Mouse (Mus musculus) gastrocnemius, adult 8-10 months (tissue): ENCODE results near the gene Vmn1r217. TPM values are rescaled to one million over a fixed set of nuclear protein-coding genes. Genes with fewer than 3 reads are reported as not detected.
"Not testable (repeated sequence)": the region's sequence is repeated elsewhere in the genome, so short reads cannot be mapped to it uniquely, and the experiment has no call there.

ENCODE experiments used
- DNase-seq, 2 experiments: peaks; one replicate each; pipeline ENCODE4 v3.0.0; 2022; ENCODE audit warnings: low spot score in 2 of 2
- total RNA-seq, 4 experiments: library from RNA; stranded (reverse); gene quantifications; 2 replicates each; pipeline ENCODE4 v1.2.4; 2022

Gene Vmn1r217
- not detected for total RNA-seq

DNA sequence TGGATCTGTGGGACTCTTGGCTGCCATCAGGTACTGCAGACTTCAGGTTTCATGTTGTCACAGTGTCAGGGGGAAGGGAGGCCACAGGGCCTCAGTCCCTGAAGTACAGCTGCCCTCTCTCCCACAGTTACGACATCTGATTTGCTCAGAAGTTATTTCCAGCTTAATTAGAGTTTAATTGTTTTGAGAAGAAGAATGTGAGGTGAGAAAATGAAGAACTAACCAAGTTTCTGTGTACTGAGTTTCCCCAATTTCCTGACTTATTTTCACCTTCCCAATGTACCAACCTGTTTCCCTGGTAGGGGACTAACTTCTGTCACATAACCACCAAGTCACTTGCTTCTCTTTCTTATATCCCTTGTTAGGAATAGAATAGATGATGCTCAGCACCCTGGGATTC is at the start of gene Vmn1r217:
Gene Vmn1r217 (minus strand): TSS at position 101 of the 400 bp plus-strand sequence.
- not testable (repeated sequence) for DNase-seq

GRCm38 (mm10) chr13:23166471-23166870 is 48.4 kb upstream of the Vmn1r217 start:
- not testable (repeated sequence) for DNase-seq

DNA sequence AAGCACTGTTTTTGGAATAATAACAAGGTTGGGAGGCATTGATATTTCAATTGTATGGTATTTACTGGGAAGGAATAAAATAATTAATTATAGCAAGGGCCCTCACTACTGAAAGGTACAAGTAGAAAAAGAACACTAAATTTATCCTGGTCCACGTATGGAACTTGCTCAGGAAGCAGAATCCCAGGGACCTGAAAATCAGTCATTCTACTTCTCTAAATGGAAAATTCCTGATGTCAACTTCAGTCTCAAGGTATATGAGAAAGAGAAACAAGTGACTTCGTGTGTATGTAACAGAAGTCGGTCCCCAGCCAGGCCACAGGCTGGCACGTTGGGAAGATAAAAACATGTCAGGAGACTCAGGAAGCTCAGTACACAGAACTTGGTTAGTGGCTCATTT is 41.0 kb upstream of the Vmn1r217 start, which contains the start of gene Vmn1r219:
Gene Vmn1r219 (plus strand): TSS at position 301 of the 400 bp plus-strand sequence.
- no peak for DNase-seq

- no peak for DNase-seq
These were observed 39.8 kb upstream of the Vmn1r217 start for GRCm38 (mm10) chr13:23157848-23158247.

DNA sequence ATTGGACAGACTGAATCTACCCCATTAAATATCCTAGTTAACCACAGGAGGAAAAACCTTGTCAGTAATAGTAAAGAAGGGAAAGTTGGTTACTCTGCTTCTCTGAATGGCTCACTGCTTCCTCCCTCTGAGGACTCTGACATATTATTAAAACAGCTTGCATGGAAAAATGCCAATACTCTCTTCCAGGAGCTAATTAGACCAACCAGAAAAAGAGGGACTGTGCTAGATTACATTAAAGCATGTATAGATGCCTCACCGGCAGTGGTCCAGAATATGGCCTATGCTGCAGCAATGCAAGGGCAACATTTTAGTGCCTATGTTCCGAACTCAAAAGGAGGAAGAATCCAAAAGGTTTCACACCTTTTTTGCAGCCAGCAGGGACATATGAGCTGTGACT is 20.9 kb upstream of the Vmn1r217 start:
- DNase-seq, result no peak

GRCm38 (mm10) chr13:23133501-23133900 is 15.5 kb upstream of the Vmn1r217 start:
- DNase-seq, result no peak

DNA sequence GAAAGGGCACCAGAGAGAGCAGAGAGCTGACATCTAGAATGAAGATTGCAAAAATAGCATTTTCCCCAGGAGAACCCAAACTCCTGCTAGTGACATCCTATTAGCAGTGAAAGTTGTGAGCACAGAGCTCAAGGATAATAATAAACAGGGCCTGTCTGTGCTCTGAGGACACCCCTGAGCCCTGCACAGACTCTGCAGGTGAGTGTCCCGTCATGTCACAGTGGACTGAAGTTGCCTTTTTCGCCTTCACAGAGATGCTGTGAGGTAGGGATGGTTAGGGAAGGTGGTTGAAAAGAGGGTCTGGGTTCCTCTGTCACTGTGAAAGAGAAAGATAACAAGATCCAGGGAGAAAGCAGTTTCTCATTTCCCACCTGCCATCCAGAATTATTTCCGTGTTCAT is 15.1 kb upstream of the Vmn1r217 start, which contains the start of gene Vmn1r218:
Gene Vmn1r218 (plus strand): TSS at position 57 of the 400 bp plus-strand sequence.
- DNase-seq, result no peak

GRCm38 (mm10) chr13:23120611-23121010 is 2.6 kb upstream of the Vmn1r217 start:
- DNase-seq, result no peak

DNA sequence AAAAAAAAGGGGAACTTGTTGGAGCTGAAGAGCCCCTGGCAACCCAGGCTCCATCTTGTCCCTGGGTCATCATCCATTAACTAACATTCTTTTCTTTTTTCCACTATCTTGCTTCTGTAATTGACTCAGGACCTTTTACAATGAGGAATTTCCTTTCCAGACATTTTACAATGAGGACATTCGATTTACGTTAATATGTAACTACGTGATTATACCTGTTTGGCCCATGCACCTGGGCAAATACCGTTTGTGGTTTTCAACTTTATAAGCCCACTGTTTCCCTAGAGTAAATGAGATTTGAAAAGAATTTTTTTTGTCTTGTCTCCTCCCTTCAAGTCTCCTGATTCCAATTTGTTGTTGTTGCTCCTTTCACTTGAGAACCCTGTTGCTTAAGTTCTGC is 23.6 kb downstream of the Vmn1r217 start:
- no peak for DNase-seq

GRCm38 (mm10) chr13:23069312-23069711 is 48.7 kb downstream of the Vmn1r217 start:
- no peak for DNase-seq

DNA sequence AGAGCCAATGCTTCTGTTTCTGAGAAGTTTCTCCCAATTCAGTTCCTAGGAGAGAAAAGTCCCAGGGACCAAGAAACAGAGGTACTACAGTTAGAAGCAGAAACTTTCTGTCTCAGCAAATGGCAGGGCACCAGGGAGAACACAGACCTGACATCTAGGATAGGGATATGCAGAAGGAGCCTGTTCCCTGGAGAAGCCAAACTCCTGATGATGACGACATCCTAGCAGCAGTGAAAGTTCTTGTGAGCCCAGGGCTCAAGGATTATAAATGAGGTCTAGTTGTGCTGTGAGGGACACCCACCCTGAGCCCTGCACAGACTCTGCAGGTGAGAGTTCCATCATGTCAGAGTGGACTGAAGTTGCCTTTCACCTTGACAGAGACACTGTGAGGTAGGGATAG is 50.3 kb downstream of the Vmn1r217 start, which contains the start of gene Vmn1r215:
Gene Vmn1r215 (plus strand): TSS at position 301 of the 400 bp plus-strand sequence.
- no peak for DNase-seq

GRCm38 (mm10) chr13:23057778-23058177 is 60.2 kb downstream of the Vmn1r217 start:
- no peak for DNase-seq

Other genes starting within 250 kb of the Vmn1r217 start
- not detected for gene Vmn1r212, start 234.0 kb downstream of the Vmn1r217 start, total RNA-seq
- gene Vmn1r213, start 110.6 kb downstream of the Vmn1r217 start, total RNA-seq, result not detected
- not detected for gene Vmn1r214, start 87.8 kb downstream of the Vmn1r217 start, total RNA-seq
- gene Vmn1r215, start 50.2 kb downstream of the Vmn1r217 start, total RNA-seq, result not detected
- gene Vmn1r218, start 14.9 kb upstream of the Vmn1r217 start, total RNA-seq, result not detected
- not detected for gene Vmn1r219, start 41.1 kb upstream of the Vmn1r217 start, total RNA-seq
- not detected for gene Vmn1r220, start 69.7 kb upstream of the Vmn1r217 start, total RNA-seq
- gene Vmn1r221, start 95.9 kb upstream of the Vmn1r217 start, total RNA-seq, result not detected
- not detected for gene Vmn1r222, start 117.7 kb upstream of the Vmn1r217 start, total RNA-seq
- not detected for gene Vmn1r223, start 128.9 kb upstream of the Vmn1r217 start, total RNA-seq